Mouse (Mus musculus) frontal cortex, postnatal 14 days (tissue): ENCODE data around the gene Thpo.

Source experiments
- DNase-seq, 2 experiments: peaks; one replicate each; pipeline ENCODE4 v3.0.0; 2022; ENCODE audit warnings: low spot score in 2 of 2

The Thpo gene

DNA sequence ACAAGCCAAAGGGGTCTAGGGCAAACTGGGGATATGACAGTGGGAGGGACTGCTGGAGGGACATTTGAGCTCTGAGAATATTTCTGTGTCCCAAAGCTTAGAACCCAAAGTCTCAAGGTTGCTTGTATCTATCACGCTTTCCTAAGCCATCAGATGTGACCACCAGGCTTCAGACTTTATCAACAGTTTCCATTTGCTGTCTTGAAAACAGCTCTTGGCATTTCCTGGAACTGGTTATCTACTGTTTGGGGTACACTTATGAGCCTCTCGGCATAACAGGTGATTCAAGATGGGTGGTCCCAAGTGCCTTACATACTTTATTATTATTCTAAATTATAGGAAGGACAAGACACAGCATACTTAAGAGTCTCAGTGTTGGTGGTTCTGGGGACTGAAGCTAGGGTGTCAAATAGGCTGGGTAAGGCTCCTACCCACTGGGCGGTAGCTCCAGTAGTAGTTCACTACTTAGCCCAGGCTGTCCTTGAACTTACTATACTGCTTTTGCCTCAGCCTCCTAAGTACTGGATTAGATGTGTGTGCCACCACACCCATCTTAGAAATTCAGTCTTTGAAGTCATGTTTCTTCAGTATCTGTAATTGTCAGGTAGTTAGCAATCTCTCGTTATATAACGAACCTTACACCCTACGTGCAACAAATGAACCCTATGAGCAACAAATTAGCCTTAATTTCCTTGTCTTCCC is 30.5 kb downstream of the Thpo start:
- no peak for DNase-seq

GRCm38 (mm10) chr16:20703071-20703470 is 31.2 kb downstream of the Thpo start:
- peak in 1 of 2 experiments; percentile 20 for DNase-seq

DNA sequence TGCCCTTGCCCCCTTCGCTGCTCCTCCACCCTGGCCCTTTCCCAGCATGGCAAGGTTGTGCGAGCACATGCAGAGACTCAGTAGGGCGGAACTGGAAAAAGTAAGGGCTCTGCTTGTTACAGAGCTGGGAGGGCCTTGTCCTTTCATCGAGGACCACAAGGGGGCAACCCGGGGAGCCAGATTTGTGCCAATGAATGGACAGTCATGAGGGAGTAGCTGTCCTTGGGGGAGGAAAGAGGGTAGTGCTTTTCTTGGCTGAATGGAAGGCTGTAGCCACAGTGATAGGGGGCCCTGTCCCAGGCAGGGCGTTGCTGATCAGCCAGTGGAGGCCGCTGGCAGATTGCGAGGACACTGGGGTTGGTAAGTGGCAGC is 31.8 kb downstream of the Thpo start:
- DNase-seq: peak in 1 of 2 experiments; percentile 77

GRCm38 (mm10) chr16:20701729-20702521 is 32.4 kb downstream of the Thpo start:
- DNase-seq: no peak

- no peak for DNase-seq
Observed at GRCm38 (mm10) chr16:20701316-20701715, 33.0 kb downstream of the Thpo start.

- DNase-seq: no peak
Observed at GRCm38 (mm10) chr16:20700036-20700435, 34.3 kb downstream of the Thpo start.

GRCm38 (mm10) chr16:20699266-20699665 is 35.0 kb downstream of the Thpo start:
- no peak for DNase-seq

- DNase-seq: peak; percentile 97 to 98
Observed at GRCm38 (mm10) chr16:20695622-20696323, 38.5 kb downstream of the Thpo start.

- peak; percentile 69 to 75 for DNase-seq
Observed at GRCm38 (mm10) chr16:20694781-20695180, 39.5 kb downstream of the Thpo start.

DNA sequence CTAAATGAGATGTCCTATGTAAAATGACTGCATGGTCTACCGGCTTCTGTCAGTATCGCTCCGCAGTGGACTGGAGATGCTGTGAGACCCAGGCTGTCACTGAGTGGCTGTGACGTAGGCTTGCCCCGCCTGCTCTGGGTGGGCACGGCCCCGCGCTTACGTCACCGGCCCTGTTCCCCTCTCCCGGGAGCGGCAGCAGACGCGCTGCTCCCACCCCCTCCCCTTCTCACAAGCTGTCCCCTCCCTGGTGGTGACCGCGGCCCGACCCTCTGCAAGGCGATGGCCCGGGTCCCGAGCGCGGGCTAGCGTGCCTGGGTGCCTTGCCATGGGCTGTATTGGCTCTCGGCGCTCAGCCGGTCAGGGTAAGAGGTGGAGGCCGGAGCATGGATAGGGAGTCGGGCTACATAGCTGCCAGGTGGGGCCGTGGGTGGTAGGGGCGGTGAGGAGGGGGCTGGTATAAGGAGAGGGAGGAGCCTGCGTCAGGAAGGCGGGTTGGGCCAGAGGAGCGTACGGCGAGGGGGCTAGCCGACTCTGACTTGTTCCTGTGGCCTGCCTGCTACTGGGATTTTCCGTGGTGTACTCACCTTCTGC is 41.1 kb downstream of the Thpo start, which contains the start of gene Fam131a:
Gene Fam131a, plus strand, starts transcription at position 131 of the 591 bp plus-strand sequence.
- peak; percentile 90 to 92 for DNase-seq

GRCm38 (mm10) chr16:20692241-20692965 is 41.9 kb downstream of the Thpo start:
- peak; percentile 10 to 31 for DNase-seq

DNA sequence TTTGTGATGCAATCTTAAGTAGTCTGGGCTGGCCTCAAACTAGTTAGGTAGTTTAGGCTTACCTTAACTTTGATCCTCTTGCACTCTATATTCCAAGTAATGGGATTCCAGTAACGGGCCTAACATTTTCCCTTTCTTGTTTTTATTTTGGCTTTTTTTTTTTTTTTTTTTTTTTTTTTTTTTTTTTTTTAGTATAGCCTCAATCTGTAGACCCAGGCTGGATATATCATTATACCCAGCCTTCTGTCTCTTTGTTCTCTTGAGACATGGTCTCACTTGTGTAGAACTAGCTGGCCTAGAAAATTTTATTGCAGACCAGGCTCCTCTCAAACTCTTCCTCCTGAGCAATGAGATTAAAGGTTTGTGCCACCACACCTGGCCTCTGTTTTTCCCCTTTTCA is 42.7 kb downstream of the Thpo start:
- no peak for DNase-seq

- DNase-seq: no peak
Observed at GRCm38 (mm10) chr16:20690774-20691173, 43.5 kb downstream of the Thpo start.

DNA sequence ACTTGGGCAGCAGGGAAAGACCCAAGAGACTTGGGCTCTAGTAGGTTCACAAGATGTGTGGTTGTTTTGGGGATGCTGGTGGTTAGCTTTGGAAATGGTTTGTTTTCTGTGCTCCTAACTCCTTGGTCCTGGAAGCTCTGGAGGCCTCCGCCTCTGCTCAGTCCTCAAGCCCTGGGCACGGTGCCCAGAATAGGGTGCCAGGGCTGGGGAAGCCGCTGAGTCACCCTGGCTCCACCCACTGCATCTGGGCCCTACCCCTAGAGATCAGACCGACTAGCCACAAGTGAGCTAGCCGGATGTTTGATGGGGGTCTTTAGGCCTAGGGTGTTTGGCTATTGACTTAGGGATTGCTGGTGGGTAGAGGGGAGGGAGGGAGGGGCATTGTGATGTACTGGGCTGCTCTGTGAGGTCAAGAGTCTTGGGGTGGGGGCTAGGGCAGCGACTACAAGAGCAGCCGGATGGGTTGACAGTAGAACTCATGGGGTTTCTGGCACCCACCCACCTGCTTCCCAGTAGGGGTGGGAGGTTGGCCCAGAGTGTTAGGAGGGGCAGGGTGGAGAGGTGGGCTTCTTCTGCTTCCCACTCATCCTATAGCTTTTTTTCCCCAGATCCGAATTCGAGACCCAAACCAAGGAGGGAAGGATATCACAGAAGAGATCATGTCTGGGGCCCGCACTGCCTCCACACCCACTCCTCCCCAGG is 56.2 kb downstream of the Thpo start:
- peak; percentile 39 to 41 for DNase-seq

DNA sequence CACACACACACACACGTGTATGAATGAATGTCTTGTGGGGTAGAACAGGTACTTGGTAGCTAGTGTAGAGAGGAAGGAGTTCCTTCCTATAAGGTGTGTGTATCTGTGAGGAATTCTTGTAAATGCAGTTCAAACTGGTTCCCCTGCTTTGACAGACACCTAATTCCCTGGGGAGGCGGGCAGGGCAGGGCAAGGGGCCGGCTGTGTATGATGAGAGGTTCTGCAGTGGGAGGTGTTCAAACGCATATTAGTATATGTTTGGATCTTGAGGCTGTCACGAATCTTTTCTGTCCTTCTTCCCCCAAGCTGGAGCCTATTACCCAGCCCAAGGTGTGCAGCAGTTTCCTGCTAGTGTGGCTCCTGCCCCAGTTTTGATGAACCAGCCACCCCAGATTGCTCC is 56.9 kb downstream of the Thpo start:
- no peak for DNase-seq

- DNase-seq: no peak
Observed at GRCm38 (mm10) chr16:20676702-20677101, 57.6 kb downstream of the Thpo start.

GRCm38 (mm10) chr16:20675213-20675612 is 59.1 kb downstream of the Thpo start:
- no peak for DNase-seq
